Mouse (Mus musculus) R1 (cell line): ENCODE data around the gene Btbd1.
A peak's percentile ranks its signal among the peaks of the same experiment; 100 is the strongest.

Experiments used
- DNase-seq: peaks from one replicate; pipeline ENCODE4 v3.0.0-alpha.2; 2018; ENCODE audit warnings: low read depth, low spot score

The Btbd1 gene

DNA sequence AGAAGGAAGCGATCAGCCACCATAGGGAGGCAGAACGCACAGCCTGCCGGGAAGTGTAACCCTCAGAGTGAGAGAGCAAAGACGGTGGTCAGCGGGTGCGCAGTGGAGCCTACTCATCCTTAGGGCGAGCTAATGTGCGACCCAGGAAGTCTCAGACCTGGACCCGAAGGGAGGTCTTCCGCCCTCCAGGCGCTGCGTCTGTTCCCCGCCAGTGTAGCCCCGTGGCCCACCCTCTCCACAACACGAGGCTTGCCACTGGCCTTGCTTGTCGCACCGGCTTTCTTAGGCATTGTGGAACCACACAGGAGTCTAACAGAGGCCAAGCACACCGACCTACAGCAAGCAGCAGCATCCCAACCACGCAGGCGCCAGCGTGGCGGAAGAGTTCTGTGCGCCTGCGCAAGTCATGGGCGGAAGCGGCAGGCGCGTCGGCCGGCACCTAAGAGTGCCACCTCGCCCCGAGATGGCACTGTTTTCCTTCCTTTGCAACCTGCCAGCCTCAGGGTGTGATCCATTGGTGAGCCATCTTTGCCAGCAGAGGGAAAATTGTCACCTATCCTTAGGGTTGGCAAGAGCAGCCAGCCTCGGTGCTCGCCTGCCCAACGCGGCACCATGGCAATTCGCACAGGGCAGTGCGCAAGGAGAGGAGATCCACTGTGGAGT is 40.0 kb downstream of the Btbd1 start, which contains the start of gene 3110040N11Rik:
Gene 3110040N11Rik, minus strand, starts transcription at position 384 of the 663 bp plus-strand sequence.
- DNase-seq: peak; percentile 93

DNA sequence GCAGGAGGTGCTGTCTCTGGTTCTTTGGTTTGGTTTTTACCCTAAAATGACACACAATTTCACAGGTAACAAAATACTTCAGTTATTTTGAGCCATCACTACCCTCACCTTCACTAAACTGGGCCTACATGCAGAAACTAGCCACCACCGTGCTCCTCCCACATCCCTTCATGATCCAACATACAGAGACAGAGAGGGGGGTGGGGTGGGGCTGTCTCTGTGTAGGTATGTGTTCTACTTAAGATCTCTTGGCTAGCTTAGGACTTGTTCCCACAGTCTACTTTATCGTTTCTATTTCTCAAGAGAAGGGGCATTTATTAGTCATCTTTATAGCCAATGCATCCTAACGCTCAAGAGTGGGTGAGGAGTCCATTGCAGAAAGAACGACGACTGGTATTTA is 40.7 kb downstream of the Btbd1 start:
- peak; percentile 30 for DNase-seq

DNA sequence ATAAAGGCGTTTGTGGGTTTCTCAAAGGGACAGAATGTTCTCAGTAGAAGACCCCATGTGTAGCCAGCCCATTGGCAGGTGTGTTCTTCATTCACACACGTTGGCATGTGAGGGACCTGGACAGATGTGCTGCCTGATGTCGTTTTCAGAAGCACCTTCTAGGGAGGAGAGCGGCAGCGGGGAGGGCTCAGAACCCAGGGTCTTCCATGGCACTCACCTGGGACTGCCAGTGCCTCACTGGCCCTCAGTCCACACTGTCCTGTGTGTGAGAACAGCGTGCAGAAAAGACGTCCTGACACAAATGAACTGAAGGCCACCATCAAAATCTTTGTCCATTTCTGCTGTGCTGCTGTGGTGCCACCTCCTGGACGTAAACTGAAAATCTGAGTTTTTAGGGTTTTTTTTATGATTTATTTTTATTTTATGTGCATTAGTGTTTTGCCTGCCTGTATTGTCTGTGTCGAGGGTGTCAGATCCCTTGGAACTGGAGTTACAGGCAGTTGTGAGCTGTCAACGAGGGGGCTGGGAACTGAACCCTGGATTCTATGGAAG is 51.5 kb downstream of the Btbd1 start:
- no peak for DNase-seq

- no peak for DNase-seq
Measured at GRCm38 (mm10) chr7:81775325-81775724, 53.9 kb downstream of the Btbd1 start.

DNA sequence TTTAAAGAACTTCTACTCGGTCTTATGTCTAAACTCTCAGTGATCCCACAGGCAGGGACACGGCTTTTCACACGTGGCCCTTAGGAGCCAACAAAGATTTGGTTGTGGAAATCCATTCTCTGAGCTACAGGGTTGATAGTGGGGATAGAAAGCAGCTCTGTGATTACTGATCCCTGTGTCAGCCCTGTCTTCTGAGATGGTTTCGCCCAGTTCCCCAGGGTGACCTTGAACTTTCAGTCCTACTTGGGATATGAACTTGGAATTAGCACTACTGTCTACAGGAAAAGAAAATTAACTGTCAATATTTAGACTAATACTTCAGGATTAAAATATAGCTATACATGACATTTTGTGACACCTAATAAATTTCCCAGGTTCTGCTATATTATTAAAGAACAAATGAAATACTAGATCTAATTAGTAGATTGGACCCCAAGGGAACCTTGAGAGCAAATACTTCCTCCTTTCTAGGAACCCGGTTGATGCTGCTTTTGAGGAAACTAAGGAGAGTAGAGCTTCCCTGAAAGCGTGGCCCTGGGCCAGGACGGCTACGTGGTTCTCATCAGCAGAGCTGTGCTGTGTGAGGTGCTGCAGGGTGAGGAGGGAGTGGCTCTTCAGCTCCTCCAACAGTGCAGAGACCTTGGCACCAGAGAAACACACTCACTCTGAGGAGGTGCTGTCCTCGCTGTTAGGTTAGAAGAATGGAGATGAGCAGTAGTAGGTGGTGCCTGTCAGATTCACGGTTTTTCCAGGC is 56.3 kb downstream of the Btbd1 start:
- DNase-seq: peak; percentile 32

GRCm38 (mm10) chr7:81763110-81763845 is 66.0 kb downstream of the Btbd1 start:
- peak; percentile 86 for DNase-seq

GRCm38 (mm10) chr7:81762180-81763109 is 66.8 kb downstream of the Btbd1 start, which contains the start of gene Ramac:
Gene Ramac (plus strand): TSS chr7:81762925.
- DNase-seq: peak; percentile 98

- DNase-seq: no peak
Measured at GRCm38 (mm10) chr7:81747956-81748355, 81.3 kb downstream of the Btbd1 start.

DNA sequence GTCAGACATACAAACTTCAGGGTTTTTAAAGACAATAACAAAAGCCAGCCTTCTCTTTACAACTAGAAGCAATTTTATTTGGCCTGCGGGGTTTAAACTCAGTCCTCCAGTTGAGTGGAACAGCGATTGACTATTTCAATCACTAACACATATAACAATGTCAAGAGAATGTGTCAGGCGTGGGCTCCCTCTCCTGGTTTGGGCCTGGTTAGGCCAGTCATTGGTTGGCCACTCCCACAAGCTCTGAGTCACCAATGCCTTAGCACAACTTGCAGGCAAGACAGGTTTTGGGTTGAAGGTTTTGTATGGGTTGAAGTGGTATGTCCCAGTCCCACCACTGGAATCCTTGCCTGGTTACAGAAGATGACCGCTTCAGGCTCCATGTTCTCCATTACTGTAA is 85.1 kb downstream of the Btbd1 start:
- DNase-seq: peak; percentile 57
